Mouse (Mus musculus) heart, postnatal 0 days (tissue): Measurements from ENCODE around the gene 1600002K03Rik.

Experiments used
- CTCF ChIP-seq: IDR thresholded peaks from 2 replicates; pipeline ENCODE4 v1.5.1; 2016; ENCODE audit warnings: antibody characterized with exemption, control low read depth, low read depth
- EP300 ChIP-seq: IDR thresholded peaks from 2 replicates; pipeline ENCODE4 v1.6.1; 2016; ENCODE audit warnings: antibody characterized with exemption, low read depth

DNA sequence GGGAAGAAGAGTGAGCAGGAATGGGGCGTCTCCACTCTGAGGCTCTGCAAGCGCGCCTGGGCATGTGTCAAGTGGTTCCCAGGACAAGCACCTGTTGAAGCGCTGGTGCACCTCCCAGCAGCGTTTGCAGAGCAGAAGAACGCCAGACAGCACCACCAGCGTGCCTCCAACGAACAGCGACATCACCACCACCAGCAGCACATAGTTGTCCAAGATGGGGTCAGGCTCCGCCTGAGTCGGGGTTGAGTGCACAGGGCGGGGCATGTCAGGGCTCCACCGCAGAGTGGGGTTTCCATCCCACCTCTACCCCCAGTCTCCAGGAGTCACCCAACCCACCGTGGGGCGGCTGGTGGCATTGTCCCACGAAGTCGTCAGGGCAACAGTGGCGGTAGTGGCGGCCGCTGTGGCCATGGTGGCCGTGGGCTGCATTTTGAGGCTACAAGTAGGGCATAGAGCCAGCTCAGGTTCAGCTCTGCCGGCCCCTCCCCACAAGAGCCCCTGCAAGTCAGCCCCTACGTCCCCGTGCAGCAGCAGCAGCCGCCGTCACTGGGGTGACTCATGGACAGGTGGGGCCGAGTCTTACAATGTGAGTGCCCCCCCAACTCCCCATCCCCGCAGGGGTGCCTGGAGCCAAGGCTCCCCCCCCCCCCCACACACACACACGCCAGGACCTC lies 35.7 kb upstream of the 1600002K03Rik start:
- no peak for TF ChIP-seq EP300
- no peak for TF ChIP-seq CTCF
